Mouse (Mus musculus): ENCODE data around the gene Hpn. TPM values are rescaled to one million over a fixed set of nuclear protein-coding genes. Genes with fewer than 3 reads are reported as not detected.

The Hpn gene
- polyA plus RNA-seq, 1 experiment: 1.8 TPM

GRCm38 (mm10) chr7:31144886-31145285 is 29.8 kb upstream of the Hpn start:
- TF ChIP-seq GATA1 (IDR thresholded peaks at IDR 0.05; ENCODE audit: borderline replicate concordance, low read length) (no peak), FLI1 (IDR thresholded peaks at IDR 0.05; ENCODE audit: low read length) (no peak)
- Histone ChIP-seq H3K9me3 (no peaks in the 10 kb centered on the region), H3K27me3 (replicated peaks) (no peaks in the 10 kb centered on the region), H3K4me1 (peaks cover 68% of the 10 kb centered on the region), H3K36me3 (replicated peaks; ENCODE audit: low read length) (peaks cover 80% of the 10 kb centered on the region), H3K4me3 (replicated peaks) (no peak overlapping the region)

DNA sequence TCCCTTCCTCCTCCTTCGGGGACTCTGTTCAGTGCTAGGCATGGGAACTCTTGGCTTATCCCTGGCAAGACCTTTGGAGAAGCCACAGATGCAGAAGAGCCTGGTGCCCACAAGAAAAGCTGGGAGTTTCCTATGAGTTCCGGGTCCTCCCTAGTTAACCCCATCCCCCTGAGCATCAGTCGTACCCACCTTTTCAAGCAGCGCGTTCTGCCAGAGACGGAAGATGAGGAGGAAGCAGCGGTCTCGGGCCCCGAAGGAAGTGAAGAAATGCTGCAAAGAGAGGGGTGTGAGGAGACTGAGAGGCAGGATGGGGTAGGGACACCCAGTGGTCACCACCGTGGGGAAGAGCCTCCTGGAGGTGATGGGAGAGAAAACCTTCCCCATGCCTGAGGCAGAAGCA is 25.9 kb upstream of the Hpn start:
- TF ChIP-seq GATA1 (IDR thresholded peaks at IDR 0.05; ENCODE audit: borderline replicate concordance, low read length): no peak
- no peak for TF ChIP-seq FLI1 (IDR thresholded peaks at IDR 0.05; ENCODE audit: low read length)
- Histone ChIP-seq H3K27me3 (replicated peaks) (no peaks in the 10 kb centered on the region), H3K4me3 (replicated peaks) (no peak overlapping the region), H3K36me3 (replicated peaks; ENCODE audit: low read length) (peaks cover 97% of the 10 kb centered on the region), H3K4me1 (peaks cover 30% of the 10 kb centered on the region), H3K9me3 (no peaks in the 10 kb centered on the region)

- H3K27me3 ChIP-seq (replicated peaks): no peaks in the 10 kb centered on the region
- no peak for TF ChIP-seq FLI1 (IDR thresholded peaks at IDR 0.05; ENCODE audit: low read length)
- H3K36me3 ChIP-seq (replicated peaks; ENCODE audit: low read length): peaks cover 97% of the 10 kb centered on the region
- H3K4me1 ChIP-seq: peaks cover 24% of the 10 kb centered on the region
- no peaks in the 10 kb centered on the region for H3K9me3 ChIP-seq
- no peak overlapping the region for H3K4me3 ChIP-seq (replicated peaks)
Observed at GRCm38 (mm10) chr7:31140302-31140701, 25.2 kb upstream of the Hpn start.

DNA sequence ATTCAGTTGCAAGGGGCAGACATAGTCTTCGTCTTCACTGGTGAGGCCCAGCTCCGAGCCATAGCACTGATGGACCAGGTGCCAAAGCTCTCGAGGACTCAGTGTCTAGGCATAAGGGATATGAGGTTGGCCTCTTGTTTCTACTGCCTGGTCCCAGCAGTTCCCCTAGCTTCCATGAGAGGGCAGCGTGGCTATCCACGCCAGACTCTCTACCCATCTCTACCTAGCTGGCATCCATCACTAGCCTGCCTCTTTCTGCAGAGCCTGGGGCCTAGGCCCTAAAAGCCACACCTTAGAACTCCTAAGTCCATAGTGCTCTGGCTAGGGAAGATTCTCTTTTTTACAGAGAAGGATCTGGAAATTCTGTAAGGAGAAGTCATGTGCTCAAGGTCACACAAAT is 24.7 kb upstream of the Hpn start:
- H3K36me3 ChIP-seq (replicated peaks; ENCODE audit: low read length): peaks cover 98% of the 10 kb centered on the region

DNA sequence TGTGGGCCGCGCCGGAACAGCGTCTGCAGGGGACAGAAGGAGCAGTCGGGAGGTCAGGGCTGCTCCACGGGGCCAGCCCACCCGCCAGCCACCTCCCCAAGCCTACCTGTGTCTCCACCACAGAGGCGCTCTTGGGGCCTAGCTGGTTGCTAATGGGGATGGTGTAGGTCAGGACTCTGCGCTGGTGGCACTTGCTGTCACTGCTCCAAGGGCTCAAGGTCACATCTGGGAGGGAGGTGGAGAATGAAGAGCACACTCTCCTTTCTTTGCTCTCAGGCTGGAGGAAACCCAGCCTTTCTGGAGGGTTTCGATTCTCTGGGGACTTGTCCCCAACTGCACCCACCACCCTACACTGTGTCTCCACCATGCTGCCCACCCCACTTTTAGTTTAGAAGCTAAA is 20.6 kb upstream of the Hpn start:
- no peaks in the 10 kb centered on the region for H3K27me3 ChIP-seq (replicated peaks)
- H3K9me3 ChIP-seq: no peaks in the 10 kb centered on the region
- H3K36me3 ChIP-seq (replicated peaks; ENCODE audit: low read length): peaks cover 100% of the 10 kb centered on the region
- peaks cover 22% of the 10 kb centered on the region for H3K4me1 ChIP-seq
- no peak overlapping the region for H3K4me3 ChIP-seq (replicated peaks)
- TF ChIP-seq FLI1 (IDR thresholded peaks at IDR 0.05; ENCODE audit: low read length): no peak
- no peak for TF ChIP-seq GATA1 (IDR thresholded peaks at IDR 0.05; ENCODE audit: borderline replicate concordance, low read length)

More for the DNA sequence above, 24.7 kb upstream of the Hpn start:
- H3K4me3 ChIP-seq (replicated peaks): no peak overlapping the region
- no peak for TF ChIP-seq FLI1 (IDR thresholded peaks at IDR 0.05; ENCODE audit: low read length)
- H3K4me1 ChIP-seq: peaks cover 20% of the 10 kb centered on the region
- no peaks in the 10 kb centered on the region for H3K27me3 ChIP-seq (replicated peaks)
- H3K9me3 ChIP-seq: no peaks in the 10 kb centered on the region

- Histone ChIP-seq H3K4me1 (peaks cover 30% of the 10 kb centered on the region), H3K4me3 (replicated peaks) (no peak overlapping the region), H3K9me3 (no peaks in the 10 kb centered on the region), H3K36me3 (replicated peaks; ENCODE audit: low read length) (peaks cover 91% of the 10 kb centered on the region), H3K27me3 (replicated peaks) (peaks cover 16% of the 10 kb centered on the region)
- no peak for TF ChIP-seq GATA1 (IDR thresholded peaks at IDR 0.05; ENCODE audit: borderline replicate concordance, low read length)
- no peak for TF ChIP-seq FLI1 (IDR thresholded peaks at IDR 0.05; ENCODE audit: low read length)
Observed at GRCm38 (mm10) chr7:31131866-31132265, 16.8 kb upstream of the Hpn start.

GRCm38 (mm10) chr7:31130841-31131240 is 15.8 kb upstream of the Hpn start:
- H3K27me3 ChIP-seq (replicated peaks): peaks cover 26% of the 10 kb centered on the region
- H3K36me3 ChIP-seq (replicated peaks; ENCODE audit: low read length): peaks cover 80% of the 10 kb centered on the region
- H3K9me3 ChIP-seq: no peaks in the 10 kb centered on the region
- H3K4me3 ChIP-seq (replicated peaks): no peak overlapping the region
- TF ChIP-seq GATA1 (IDR thresholded peaks at IDR 0.05; ENCODE audit: borderline replicate concordance, low read length): no peak
- peaks cover 40% of the 10 kb centered on the region for H3K4me1 ChIP-seq

DNA sequence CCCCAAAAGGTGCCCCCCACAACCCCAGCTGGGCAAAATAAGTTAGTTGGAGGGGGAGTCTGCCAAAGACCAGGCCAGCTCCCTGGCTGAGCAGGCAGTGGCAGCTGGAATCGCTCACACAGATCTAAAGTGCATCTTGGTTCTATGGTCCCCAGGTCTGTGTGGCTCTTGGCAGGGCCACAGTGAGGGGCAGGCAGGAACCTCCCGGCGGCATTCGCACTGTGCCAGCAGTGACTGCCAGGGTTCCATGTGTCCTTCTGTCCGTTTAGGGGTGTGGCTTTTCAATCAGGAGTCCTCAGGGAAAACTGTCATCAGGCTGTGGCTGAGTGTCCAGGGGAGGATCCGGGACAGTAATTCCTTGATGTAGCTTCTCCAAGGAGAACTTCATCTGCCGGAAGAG is 15.1 kb upstream of the Hpn start:
- TF ChIP-seq GATA1 (IDR thresholded peaks at IDR 0.05; ENCODE audit: borderline replicate concordance, low read length): no peak
- TF ChIP-seq FLI1 (IDR thresholded peaks at IDR 0.05; ENCODE audit: low read length): no peak
- Histone ChIP-seq H3K27me3 (replicated peaks) (peaks cover 33% of the 10 kb centered on the region), H3K36me3 (replicated peaks; ENCODE audit: low read length) (peaks cover 74% of the 10 kb centered on the region), H3K9me3 (no peaks in the 10 kb centered on the region), H3K4me3 (replicated peaks) (no peak overlapping the region), H3K4me1 (peaks cover 47% of the 10 kb centered on the region)

DNA sequence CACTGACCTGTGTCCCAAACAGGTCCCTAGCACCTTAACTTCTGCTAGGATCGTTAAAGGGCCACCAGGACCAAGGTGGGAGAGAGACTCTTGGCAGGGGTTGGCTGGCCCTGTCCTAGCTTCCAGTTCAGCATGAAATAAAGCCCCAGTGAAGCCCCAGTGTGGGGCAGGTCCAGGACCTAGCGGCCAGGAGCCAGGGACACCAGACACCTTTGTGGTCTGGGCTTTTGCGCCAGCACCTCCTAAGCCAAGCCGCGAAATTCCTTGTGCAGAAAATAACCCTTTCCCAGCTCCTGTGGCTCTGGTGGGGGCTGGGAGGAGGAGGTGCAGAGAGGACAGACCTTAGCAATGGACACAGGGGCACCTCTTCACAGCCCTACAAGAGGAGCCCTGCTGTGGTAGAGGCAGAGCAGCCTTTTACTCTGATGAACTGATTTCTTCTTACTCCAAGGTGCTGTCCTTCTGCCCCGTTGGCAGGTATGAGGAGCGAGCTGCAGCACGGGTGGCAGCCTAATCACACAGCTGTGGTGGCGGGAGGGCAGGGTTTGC is 13.1 kb upstream of the Hpn start:
- TF ChIP-seq FLI1 (IDR thresholded peaks at IDR 0.05; ENCODE audit: low read length) (no peak), GATA1 (IDR thresholded peaks at IDR 0.05; ENCODE audit: borderline replicate concordance, low read length) (no peak)
- Histone ChIP-seq H3K9me3 (no peaks in the 10 kb centered on the region), H3K4me3 (replicated peaks) (no peak overlapping the region), H3K4me1 (peaks cover 55% of the 10 kb centered on the region), H3K27me3 (replicated peaks) (peaks cover 46% of the 10 kb centered on the region), H3K36me3 (replicated peaks; ENCODE audit: low read length) (peaks cover 54% of the 10 kb centered on the region)

- Histone ChIP-seq H3K27me3 (replicated peaks) (peaks cover 52% of the 10 kb centered on the region), H3K4me3 (replicated peaks) (peak within 1 kb of the TSS; percentile 91), H3K9me3 (no peaks in the 10 kb centered on the region), H3K36me3 (replicated peaks; ENCODE audit: low read length) (peaks cover 43% of the 10 kb centered on the region), H3K4me1 (peaks cover 53% of the 10 kb centered on the region)
- no peak for TF ChIP-seq GATA1 (IDR thresholded peaks at IDR 0.05; ENCODE audit: borderline replicate concordance, low read length)
- TF ChIP-seq FLI1 (IDR thresholded peaks at IDR 0.05; ENCODE audit: low read length): no peak
Observed at GRCm38 (mm10) chr7:31126851-31127724, 12.0 kb upstream of the Hpn start, which contains the start of gene Scn1b. Scn1b (minus strand) TSS chr7:31127003.

All from megakaryocyte, embryonic 14.5 days (primary cell).